Mouse (Mus musculus): ENCODE measurements around the gene Clec4e.
"Not testable (repeated sequence)": the region's sequence is repeated elsewhere in the genome, so short reads cannot be mapped to it uniquely, and the experiment has no call there.

Clec4e gene

DNA sequence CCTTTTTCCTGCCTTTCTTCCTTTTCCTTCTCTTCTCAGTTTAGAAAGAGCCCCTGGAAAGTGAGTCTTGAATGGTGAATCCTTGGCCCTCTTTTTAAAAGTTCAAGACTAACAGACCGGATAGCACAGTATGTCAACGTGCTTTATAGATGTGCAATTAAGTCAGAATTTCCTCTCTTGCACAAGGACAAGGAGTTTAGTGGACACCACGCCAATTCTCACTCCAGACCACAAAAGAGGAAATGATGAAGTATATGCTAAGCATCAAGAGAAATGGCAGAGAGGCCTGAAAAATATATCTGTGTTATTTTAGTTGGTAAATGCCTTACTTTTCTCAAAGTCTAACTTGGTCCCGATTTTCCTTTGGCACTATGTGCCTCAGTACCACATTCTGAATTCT is at the start of gene Clec4e:
Clec4e (minus strand) TSS at position 118 of the 400 bp plus-strand sequence.
- DNase-seq (ENCODE audit: low read depth) = no peak

DNA sequence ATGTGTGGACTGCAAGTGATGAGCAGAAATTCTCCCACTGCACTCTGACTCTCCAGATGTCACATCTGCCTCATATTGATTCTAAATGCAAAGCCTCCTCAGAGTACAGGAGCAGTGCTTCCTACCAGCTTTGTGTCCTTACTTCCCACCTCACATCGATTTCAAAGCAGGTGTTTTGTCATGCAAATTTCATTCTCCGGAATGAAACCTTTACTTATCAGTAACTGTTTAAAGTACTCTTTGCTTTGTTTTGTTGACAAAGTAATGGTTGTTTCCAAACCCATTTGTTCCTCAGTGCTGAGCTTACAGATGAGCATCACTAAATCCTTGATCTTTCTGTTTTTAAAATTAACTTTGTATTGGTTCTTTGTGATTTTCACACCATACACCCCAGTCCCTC is 42.8 kb upstream of the Clec4e start:
- DNase-seq (ENCODE audit: low read depth) = no peak

- DNase-seq (ENCODE audit: low read depth) = no peak
These were observed 18.4 kb upstream of the Clec4e start, which contains the start of gene Vmn2r19 for GRCm38 (mm10) chr6:123308033-123308432. Gene Vmn2r19 (plus strand): TSS chr6:123308333.

- DNase-seq (ENCODE audit: low read depth) = not testable (repeated sequence)
These were observed 16.6 kb upstream of the Clec4e start for GRCm38 (mm10) chr6:123306315-123306714.

DNA sequence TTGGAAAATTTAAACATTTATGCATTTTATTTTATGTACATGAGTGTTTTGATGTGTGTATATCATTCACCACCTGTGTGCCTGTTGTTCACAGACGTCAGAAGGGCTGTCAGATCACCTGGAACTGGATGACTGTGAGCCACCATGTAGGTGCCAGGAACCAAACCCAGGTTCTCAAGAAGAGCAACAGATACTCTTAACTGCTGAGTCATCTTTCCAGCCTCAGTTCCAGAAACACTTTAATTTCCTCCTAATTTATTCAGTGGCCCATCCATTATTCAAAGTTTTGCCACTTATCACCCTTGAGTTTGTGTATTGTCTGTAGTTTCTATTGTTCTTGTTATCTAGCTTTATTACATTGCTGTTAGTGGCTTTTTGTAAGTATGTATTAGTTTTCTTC is 7.0 kb upstream of the Clec4e start:
- no peak for DNase-seq (ENCODE audit: low read depth)

- not testable (repeated sequence) for DNase-seq (ENCODE audit: low read depth)
These were observed 3.8 kb upstream of the Clec4e start for GRCm38 (mm10) chr6:123293509-123293908.

DNA sequence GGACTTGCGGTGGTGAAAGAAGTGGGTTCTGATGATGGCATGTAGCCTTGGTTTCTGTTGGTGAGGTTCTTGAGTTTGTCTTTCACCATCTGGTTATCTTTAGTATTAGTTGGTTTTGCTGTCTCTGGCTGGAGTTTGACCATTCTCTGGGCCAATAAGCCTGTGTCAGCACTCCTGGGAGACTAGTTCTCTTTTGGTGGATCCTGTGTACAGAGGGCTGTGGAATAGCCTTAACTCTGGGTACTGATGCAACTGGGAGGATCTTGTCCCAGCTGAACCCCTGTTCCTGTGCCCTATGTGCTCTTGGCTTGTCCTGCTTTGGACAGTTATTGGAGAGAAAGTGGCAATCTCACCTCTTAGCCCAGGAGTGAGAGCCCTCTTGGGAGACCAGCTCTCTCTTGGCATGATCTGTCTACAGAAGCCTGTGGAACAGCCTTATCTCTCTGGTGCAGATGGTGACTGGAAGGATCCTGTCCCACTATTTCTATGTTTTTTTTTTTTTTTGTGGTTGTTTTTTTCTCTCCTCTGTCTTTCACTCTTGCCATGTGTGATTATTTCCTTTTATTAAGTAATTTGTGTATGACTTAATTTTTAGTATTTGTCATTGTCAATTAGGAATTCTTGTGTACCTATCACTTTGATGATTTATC is 3.2 kb upstream of the Clec4e start:
- no peak for DNase-seq (ENCODE audit: low read depth)

GRCm38 (mm10) chr6:123288931-123289330 is 739 bp downstream of the Clec4e start:
- DNase-seq (ENCODE audit: low read depth) = no peak

GRCm38 (mm10) chr6:123286311-123286710 is 3.4 kb downstream of the Clec4e start:
- no peak for DNase-seq (ENCODE audit: low read depth)

DNA sequence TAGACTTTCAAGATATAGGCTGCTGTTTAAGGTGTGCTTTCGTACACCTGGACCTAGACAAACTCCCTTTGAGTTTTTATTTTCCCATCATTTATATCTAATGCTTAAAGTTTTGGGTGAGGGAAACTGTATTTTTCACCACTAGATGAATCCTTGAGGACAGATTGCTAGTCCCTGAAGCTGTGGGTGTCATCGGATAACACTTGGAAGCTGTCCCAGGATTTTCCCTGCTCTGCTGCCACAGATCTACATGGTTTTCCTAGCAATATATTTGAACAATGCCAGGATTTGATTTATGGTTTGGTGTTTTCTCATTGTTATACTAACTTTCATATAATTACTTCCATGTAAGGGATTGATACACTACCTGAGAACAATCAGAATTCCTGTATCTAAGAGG is 10.2 kb downstream of the Clec4e start:
- no peak for DNase-seq (ENCODE audit: low read depth)

- DNase-seq (ENCODE audit: low read depth) = no peak
These were observed 22.7 kb downstream of the Clec4e start for GRCm38 (mm10) chr6:123266945-123267344.

DNA sequence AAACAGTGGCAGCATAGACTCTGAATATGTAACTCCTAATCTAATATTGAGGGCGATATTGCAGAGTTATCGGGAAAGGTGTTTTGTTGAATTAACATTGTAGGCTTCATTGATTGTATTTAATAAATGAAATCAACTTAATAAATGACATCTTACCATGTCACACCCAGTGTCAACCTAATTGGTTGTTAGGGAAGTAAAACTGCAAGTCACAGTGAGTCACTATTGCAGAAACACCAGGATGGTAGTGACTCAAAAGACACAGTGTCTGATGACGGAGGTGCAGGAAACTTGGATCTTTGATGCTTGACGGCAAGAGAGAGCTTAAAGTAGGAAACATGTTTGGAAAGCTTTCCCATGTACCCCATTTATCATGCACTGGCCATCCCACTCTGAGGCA is 23.9 kb downstream of the Clec4e start:
- DNase-seq (ENCODE audit: low read depth) = no peak

DNA sequence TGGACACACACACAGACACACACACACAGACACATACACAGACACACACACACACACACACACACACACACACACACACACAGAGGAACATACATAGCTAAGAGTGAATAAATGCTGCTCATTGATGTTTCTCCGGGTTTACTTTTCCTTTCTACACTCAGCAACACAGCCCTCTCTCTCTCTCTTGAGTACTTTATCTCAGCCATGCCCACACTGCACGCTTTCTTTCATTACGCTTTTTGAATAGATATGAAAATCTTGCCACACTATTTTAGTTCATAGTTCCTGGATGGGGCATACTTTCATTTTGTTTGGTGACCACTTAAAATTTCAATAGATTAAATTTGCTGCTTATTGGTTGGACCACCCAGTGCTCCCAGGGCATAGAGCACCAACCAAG is 25.5 kb downstream of the Clec4e start:
- DNase-seq (ENCODE audit: low read depth) = no peak

GRCm38 (mm10) chr6:123261555-123262161 is 28.0 kb downstream of the Clec4e start, which contains the start of gene Clec4d:
Gene Clec4d (plus strand): TSS chr6:123262111.
- DNase-seq (ENCODE audit: low read depth) = no peak

GRCm38 (mm10) chr6:123260868-123261267 is 28.8 kb downstream of the Clec4e start:
- no peak for DNase-seq (ENCODE audit: low read depth)

GRCm38 (mm10) chr6:123259889-123260603 is 29.6 kb downstream of the Clec4e start:
- no peak for DNase-seq (ENCODE audit: low read depth)

DNA sequence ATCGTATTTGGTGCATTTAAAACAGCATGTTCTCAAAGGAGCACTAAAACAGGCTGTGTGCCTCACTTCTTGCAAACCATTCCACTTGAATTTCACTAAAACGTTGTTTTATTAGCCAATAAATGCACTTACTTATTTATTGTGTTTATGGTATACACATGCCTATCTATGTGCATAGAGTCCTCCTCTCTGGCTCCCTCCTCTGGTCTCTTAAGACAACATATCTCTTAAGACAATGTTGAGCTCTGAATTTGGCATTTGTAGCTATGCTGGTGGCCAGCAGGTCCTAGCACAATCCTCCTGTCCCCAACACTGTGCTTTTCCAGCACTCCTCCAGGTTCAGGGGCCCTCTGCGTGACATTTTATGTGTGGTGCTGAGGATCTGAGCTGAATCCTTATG is 30.7 kb downstream of the Clec4e start:
- no peak for DNase-seq (ENCODE audit: low read depth)

DNA sequence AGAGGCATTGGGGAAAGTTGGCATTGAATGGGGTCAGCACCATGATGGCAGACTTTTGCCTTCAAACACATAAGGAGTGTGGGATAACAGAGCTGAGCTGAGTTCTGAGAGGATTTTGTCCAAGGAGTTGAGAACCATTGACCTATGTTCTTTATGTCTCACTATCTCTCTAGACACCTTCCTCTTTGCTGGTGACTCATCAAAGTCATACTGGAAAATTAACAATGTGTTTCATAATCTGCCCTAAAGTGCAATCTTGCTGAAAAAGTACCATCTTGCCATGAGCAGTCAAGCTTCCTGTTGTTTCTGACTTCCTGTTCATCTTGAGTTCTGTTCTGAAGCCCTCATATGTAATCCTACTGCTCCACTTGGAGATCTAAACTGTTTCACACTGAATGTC is 36.9 kb downstream of the Clec4e start:
- DNase-seq (ENCODE audit: low read depth) = no peak

- DNase-seq (ENCODE audit: low read depth) = not testable (repeated sequence)
These were observed 40.8 kb downstream of the Clec4e start for GRCm38 (mm10) chr6:123248862-123249261.

- no peak for DNase-seq (ENCODE audit: low read depth)
These were observed 45.5 kb downstream of the Clec4e start for GRCm38 (mm10) chr6:123244201-123244600.

DNA sequence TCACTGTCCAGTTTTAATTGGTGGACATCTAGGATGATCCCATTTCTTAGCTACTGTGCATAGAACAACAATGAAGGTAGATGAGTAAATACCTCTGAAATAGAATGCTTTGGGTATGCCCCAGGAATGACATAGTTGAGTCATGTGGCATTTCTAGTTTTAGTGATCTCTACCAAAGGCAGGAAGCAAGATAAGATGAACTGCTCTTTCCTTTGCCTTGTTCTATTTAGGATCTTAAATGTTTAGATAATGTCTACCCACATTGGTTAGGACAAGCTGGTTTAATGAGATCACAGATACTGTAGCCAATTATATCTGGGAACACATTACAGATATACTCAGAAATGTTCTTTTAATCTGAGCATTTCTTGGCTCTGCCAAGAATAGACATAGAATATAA is 52.1 kb downstream of the Clec4e start:
- DNase-seq (ENCODE audit: low read depth) = no peak

All from naive thymus-derived CD4-positive, alpha-beta T cell, adult 2 months (primary cell).